Mouse (Mus musculus) gastrocnemius, postnatal 25 days (tissue): ENCODE measurements around the gene Zfp553. TPM values are rescaled to one million over a fixed set of nuclear protein-coding genes. Genes with fewer than 3 reads are reported as not detected.

Experiments
- DNase-seq: peaks from one replicate; pipeline ENCODE4 v3.0.0; 2022
- long read RNA-seq, 2 experiments: library from polyadenylated mRNA; stranded (forward); transcript quantifications; one replicate each; pipeline ENCODE4 v2.0.0; 2021
- total RNA-seq, 2 experiments: library from RNA; stranded (reverse); gene quantifications; 1 replicate in 1 of 2; 2 replicates in 1 of 2; pipeline ENCODE4 v1.2.3; 2021

Gene Zfp553
- total RNA-seq, result 1 to 10 TPM; 4.0 to 4.2 TPM
- long read RNA-seq, experiment 1, partial matches to known transcripts, result 0 of 3 reads
- long read RNA-seq, experiment 1, other reads (novel, unspliced or antisense), result 1 of 3 reads
- long read RNA-seq, experiment 2, partial matches to known transcripts, result 0 of 1 reads
- long read RNA-seq, experiment 2, other reads (novel, unspliced or antisense), result 0 of 1 reads

GRCm38 (mm10) chr7:127232622-127233367, at the start of gene Zfp553, which contains the start of gene Sept1:
Gene Zfp553, plus strand, starts transcription at chr7:127233061.
Gene Sept1, minus strand, starts transcription at chr7:127233130.
- DNase-seq, result peak; percentile 84

DNA sequence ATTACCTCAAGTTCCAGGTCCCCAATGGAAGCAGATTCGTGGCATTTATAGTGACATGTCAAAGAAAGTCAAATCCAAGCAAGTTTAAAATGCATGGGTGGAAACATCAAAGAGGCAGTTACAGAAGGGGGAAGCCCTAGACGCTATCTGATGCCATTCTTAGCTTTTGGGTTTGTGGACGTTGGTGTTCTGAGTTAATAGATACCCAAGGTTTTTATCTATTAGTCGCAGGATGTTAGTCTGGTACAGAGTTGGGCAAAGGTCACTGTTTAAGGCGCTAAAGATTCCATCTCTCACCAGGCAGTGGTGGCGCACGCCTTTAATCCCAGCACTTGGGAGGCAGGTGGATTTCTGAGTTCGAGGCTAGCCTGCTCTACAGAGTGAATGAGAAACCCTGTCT, 49.5 kb upstream of the Zfp553 start:
- no peak for DNase-seq

DNA sequence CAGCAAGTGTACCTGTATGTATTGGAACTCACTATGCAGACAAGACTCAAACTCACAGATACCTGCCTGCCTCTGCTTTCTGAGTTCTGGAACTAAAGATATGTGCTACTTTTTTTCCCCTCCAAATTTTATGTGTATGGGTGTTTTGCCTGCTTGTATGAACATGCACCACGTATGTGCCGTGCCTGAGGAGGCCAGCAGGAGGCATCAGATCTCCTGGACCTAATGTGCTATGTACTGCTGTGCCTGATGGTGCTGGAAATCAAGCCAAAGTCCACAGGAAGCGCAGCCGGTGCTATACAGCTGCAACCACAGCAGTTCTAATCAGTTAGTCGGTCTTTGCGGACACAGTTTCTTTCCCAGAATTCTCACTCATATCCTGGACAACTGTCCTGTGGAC, 49.0 kb upstream of the Zfp553 start:
- no peak for DNase-seq

GRCm38 (mm10) chr7:127184720-127185119, 48.1 kb upstream of the Zfp553 start:
- no peak for DNase-seq

DNA sequence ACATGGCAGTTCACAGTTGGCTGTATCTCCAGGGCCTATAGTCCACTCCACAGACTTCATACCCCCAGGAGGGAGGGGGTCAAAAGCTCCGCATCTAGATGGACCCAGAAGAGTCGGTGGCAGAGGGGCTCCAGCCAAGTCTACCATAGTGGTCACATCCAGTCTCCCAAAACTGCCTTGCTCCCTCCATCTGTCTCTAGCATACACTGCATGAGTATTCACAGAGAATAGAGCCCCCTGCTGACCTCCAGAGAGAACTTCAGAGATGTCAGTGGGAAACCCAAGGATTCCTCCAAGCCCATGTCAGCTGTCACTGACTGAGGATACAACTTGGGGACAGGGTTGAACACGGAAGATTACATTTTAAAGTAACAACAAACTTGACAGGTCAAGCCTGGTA, 47.3 kb upstream of the Zfp553 start:
- peak; percentile 9 for DNase-seq

- no peak for DNase-seq
Observed at GRCm38 (mm10) chr7:127187351-127187750, 45.5 kb upstream of the Zfp553 start.

DNA sequence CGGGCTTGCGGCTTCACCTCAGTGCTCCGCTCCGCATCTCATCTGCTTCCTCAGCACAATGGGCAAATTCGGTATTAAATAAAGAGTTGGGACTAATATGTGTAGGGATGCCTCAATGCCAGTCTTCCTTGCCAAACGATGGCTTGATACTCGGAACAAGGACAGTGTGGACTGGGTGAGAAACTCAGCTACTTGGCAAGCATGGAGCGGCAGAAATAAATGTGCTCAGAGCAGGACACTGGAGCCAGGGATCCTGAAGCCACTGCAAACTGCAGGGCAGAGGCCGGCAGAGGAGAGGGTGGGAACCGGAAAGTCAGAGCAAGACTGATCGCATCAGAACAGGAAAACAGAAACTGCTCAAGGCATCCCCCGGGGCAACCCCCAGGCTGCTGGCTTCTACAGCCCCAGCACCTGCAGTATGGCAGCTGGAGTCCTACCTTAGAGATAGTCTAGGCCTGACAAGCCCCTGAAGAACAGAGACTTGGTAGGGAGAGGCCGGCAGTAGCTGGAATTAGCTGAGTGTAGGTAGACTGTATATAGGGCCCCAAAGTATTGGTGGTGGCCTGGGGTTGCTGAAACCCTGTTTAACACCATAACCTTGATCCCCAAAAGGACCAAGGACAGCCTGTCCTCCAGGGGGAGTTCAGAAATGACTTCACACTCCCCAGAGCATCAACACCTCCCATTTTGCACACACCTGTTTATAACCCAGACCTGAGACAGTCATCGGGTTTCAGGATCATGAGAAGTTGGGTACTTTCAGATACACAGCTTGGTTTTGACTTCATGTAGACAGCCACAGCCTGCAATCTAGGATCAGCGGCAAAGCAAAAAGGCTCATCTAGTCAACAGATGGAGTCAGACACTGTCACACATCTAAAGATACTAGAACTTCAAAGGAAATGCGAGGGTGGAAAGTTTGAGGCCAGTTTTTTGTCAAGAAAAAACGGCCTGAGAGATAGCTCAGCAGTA, 44.3 kb upstream of the Zfp553 start:
- DNase-seq, result no peak

- no peak for DNase-seq
Observed at GRCm38 (mm10) chr7:127190672-127191071, 42.2 kb upstream of the Zfp553 start.

- no peak for DNase-seq
Observed at GRCm38 (mm10) chr7:127192989-127193388, 39.9 kb upstream of the Zfp553 start.

DNA sequence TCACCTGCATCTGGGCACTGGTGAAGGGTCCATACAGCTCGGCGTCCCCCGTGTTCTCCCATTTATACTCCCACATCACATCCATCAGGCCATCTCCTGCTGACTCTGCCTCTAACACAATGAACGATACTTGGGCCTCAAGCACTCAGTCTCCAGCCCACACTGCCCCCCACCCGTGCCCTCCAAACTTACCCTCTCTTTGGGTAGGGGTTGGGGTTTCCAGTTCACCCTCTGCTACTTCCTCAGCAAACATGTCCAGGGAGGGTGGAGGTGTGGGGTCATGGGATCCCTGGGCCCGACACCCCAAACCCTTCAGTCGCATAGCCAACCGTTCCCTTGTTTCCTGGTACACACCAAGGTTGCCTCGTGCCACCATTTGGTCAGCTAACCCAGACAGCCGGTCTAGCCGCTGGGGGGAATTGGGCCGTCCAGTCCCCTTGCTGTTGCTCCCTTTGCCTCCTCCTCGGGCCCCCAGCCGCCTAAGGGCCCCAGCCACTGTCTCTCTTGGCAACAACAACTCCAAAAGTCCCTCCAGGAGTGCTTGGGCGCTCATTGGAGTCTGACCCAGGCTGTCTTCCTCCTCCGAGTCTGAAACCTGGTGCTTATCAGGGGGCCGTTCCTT, 38.7 kb upstream of the Zfp553 start:
- DNase-seq, result no peak

DNA sequence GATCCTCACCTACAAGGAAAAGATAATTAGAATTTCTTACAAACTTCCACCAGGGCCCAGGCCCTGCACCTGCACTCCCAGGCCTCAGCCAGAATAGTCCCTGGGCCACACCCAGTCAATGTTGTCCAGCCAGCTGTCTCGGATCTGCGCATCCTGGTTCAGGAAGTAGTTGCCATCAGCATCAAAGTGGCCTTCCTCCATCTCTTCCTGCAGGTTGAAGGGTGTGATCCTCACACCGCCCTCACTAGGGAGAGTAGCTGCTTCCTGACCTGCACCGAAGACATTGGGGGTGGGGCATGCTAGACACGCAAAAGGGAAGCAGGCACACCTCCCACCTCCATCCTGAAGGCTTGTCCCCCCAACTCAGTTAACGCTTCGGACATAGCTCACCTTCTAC, 38.2 kb upstream of the Zfp553 start:
- no peak for DNase-seq

DNA sequence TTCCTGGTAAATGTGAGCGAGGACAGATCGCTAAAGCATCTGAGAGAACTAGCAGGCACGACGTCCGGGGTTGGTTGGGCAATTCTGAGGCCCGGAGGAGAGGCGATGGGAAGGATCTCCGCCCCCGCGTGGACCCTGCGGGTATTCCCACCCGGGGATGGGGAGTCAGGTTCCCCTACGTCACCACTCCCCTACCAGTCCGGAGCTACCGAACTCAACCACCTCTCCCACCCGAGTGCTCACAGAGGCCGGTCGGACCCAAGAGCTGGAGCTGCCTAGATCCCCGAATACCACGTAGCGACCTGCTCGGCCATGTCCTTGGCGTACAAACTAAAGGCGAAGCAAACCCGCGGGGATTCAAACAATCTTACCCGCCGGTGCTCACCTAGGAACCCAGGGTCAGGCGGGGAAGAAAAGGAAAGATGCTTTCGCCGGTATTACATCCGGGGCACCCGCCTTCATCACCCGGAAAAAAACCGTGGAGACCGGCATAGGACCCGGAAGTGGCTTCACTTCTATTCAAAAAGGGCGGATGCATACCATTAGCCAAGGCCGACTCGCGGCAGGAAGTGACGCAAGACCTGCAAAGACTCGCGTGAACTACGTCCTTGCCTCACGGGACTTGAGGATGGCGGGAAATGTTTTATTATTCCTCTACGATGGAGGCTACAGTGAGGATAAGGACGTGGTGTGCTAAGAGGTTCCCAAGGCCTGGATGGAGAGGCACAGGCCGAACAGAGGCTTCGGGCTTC, 37.1 kb upstream of the Zfp553 start, which contains the start of gene Cd2bp2:
Gene Cd2bp2, minus strand, starts transcription at position 507 of the 752 bp plus-strand sequence.
- peak; percentile 93 for DNase-seq

- no peak for DNase-seq
Observed at GRCm38 (mm10) chr7:127196484-127196883, 36.4 kb upstream of the Zfp553 start.

GRCm38 (mm10) chr7:127206606-127207005, 26.3 kb upstream of the Zfp553 start:
- no peak for DNase-seq

DNA sequence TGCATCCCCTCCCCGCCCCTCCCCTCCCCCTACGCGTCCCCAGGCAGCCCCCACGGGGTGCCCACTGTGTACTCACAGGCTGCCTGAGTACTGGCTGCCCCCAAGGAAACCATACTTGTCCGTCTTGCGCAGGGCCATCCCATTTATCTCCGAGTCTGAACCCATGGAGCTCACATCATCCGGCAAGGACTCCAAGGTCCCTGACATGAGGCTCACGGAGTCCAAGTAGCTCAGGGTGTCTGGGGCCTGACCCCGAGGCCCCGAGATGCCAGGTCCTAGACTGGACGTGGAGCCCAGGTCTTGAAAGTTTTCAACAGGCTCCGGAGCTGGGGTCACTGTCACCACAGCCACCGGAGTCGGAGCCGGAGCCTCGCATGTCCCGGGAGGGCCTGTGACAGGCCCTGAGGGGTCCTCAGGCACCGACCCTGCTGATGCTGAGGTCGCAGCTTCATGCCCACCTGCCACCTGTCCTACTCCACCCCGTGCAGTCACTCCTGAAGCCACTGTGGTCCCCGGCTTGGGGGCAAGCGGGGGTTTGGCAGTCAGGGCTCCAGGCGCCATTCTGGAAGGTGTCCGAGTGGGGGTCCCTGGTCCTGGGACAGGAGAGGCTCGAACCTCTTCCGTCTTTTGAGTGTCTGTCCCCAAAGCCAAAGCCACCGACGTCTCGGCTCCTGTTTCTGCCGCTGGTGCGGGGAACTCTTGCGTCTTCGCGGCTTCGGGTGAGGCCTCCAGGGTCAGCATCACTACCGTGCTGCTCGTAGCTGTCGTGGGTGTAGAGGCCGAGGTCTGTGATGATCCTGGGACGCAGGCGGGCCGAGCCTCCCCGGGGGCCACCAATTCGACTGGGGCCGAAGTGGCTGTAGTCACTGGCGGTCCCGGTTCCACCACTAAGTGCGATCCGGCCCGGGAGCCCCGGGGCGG, 25.2 kb upstream of the Zfp553 start:
- DNase-seq, result no peak

DNA sequence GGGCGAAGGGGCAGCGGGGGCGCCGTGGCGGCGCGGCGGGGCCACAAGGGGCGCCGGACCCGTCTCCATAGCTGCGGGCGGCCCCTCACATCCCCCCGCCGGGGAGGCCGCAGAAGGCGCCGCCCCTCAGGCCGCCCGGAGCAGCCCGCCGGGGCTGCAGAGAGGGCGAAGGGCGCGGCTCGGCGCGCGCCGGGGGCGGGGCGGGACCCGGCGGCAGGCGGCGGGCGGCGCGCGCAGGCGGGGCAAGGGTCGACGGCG, 24.6 kb upstream of the Zfp553 start, which contains the start of gene Tbc1d10b:
Gene Tbc1d10b, minus strand, starts transcription at position 174 of the 258 bp plus-strand sequence.
- no peak for DNase-seq

DNA sequence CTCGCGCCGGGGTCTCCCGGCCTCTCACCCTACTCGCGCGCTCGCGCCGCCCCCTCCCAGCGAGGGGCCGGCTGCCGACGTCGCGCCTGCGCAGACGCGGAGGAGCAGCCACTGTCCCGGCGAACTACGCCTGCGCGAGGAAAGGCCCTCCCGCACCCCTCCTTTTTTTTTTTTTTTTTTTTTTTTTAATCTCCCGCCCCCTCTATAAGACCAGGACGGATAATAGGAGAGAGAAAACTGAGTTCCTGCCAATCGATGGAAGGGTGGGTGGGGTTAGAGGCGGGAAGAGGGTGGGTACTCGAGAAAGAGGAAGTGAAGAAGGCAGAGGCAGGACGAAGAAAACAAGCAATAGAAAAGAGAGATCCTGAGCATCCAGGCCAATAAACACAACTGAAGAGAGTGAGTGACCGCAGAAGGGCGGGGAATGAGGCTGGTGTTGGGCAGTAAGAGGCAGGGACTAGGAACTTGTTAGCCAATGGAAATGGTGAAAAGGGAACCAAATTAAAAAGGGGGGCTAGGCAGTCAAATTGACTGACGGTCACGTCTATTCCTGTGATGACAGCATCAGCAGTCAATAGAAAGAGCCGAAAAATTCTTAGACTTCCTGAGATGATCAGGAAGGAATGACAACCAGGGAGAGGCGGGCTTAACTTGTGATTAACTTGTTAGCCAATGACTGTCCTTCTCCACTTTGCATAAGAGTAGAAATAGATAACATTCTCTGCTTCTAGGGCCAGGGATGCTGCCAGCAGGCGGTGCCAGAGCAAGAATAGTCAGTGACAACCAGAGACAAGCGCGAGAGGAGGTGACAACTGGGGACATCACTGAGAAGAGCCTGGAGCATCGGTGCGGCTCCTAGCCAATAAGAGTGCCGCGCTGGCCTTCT, 24.1 kb upstream of the Zfp553 start, which contains the start of gene Mylpf:
Gene Mylpf, plus strand, starts transcription at position 338 of the 886 bp plus-strand sequence.
- peak; percentile 94 for DNase-seq

- DNase-seq, result no peak
Observed at GRCm38 (mm10) chr7:127209851-127210250, 23.0 kb upstream of the Zfp553 start.

DNA sequence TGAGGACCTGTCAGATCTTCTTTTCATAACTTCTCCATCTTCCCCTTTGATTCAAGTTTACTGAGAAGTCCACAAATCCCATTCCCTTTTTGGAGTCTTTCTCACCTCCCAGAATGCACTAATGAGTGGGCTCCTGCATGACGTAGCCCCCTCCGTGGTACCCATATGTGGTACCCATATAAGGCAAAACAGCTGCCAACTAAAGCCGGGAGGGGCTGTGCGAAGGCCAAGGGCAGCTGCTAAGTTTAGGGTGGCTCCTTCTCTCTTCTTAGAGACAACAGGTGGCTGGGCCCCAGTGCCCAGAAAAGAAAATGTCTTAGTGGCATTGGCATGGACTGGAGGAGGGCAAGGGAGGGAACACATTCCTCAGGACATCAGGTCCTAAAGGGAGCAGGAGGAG, 22.6 kb upstream of the Zfp553 start:
- peak; percentile 81 for DNase-seq
